Mouse (Mus musculus): ENCODE measurements around the gene St6galnac4. TPM values are rescaled to one million over a fixed set of nuclear protein-coding genes. Genes with fewer than 3 reads are reported as not detected.

Gene St6galnac4
- total RNA-seq, 2 experiments from 2014 or later = 26.0 to 37.5 TPM

GRCm38 (mm10) chr2:32644799-32645475, 58.0 kb downstream of the St6galnac4 start:
- ATAC-seq (replicated peaks; ENCODE audit: poor library complexity, severe bottlenecking) = no peak

- no peak for ATAC-seq (replicated peaks; ENCODE audit: poor library complexity, severe bottlenecking)
Observed at GRCm38 (mm10) chr2:32645647-32646046, 58.8 kb downstream of the St6galnac4 start.

- peak; percentile 74 for ATAC-seq (replicated peaks; ENCODE audit: poor library complexity, severe bottlenecking)
Observed at GRCm38 (mm10) chr2:32646379-32647056, 59.6 kb downstream of the St6galnac4 start, which contains the start of gene Eng. Gene Eng (plus strand): TSS chr2:32646595.

- ATAC-seq (replicated peaks; ENCODE audit: poor library complexity, severe bottlenecking) = no peak
Observed at GRCm38 (mm10) chr2:32647366-32647765, 60.5 kb downstream of the St6galnac4 start.

Other genes starting within 250 kb of the St6galnac4 start
- 80.5 and 92.0 TPM in 2 replicates for gene Ciz1, start 234.8 kb upstream of the St6galnac4 start, total RNA-seq (2014; fragmentation: Nextera tagmentation)
- 50.8 and 52.0 TPM in 2 replicates for gene Ciz1, start 234.8 kb upstream of the St6galnac4 start, total RNA-seq (2017)
- 0.85 TPM in 1 of 2 replicates, not detected in the other for gene Dnm1, start 233.8 kb upstream of the St6galnac4 start, total RNA-seq (2014; fragmentation: Nextera tagmentation)
- not detected in 2 replicates for gene Dnm1, start 233.8 kb upstream of the St6galnac4 start, total RNA-seq (2017)
- gene 1110008P14Rik, start 205.2 kb upstream of the St6galnac4 start, total RNA-seq (2014; fragmentation: Nextera tagmentation) = 11.7 and 20.7 TPM in 2 replicates
- 5.5 and 11.2 TPM in 2 replicates for gene 1110008P14Rik, start 205.2 kb upstream of the St6galnac4 start, total RNA-seq (2017)
- 24.8 and 50.9 TPM in 2 replicates for gene Lcn2, start 198.8 kb upstream of the St6galnac4 start, total RNA-seq (2014; fragmentation: Nextera tagmentation)
- gene Lcn2, start 198.8 kb upstream of the St6galnac4 start, total RNA-seq (2017) = 51.1 and 62.2 TPM in 2 replicates
- 17.8 and 32.2 TPM in 2 replicates for gene Ptges2, start 191.2 kb upstream of the St6galnac4 start, total RNA-seq (2014; fragmentation: Nextera tagmentation)
- gene Ptges2, start 191.2 kb upstream of the St6galnac4 start, total RNA-seq (2017) = 15.2 and 23.4 TPM in 2 replicates
- 3.7 and 4.6 TPM in 2 replicates for gene Naif1, start 136.6 kb upstream of the St6galnac4 start, total RNA-seq (2014; fragmentation: Nextera tagmentation)
- gene Naif1, start 136.6 kb upstream of the St6galnac4 start, total RNA-seq (2017) = 3.0 and 4.8 TPM in 2 replicates
- gene Slc25a25, start 135.7 kb upstream of the St6galnac4 start, total RNA-seq (2014; fragmentation: Nextera tagmentation) = 7.1 and 19.9 TPM in 2 replicates
- 8.1 and 14.6 TPM in 2 replicates for gene Slc25a25, start 135.7 kb upstream of the St6galnac4 start, total RNA-seq (2017)
- 2.4 and 3.8 TPM in 2 replicates for gene Fam102a, start 51.8 kb upstream of the St6galnac4 start, total RNA-seq (2014; fragmentation: Nextera tagmentation)
- gene Fam102a, start 51.8 kb upstream of the St6galnac4 start, total RNA-seq (2017) = 1.3 and 1.5 TPM in 2 replicates
- 93.4 and 126 TPM in 2 replicates for gene Dpm2, start 16.2 kb upstream of the St6galnac4 start, total RNA-seq (2014; fragmentation: Nextera tagmentation)
- 32.8 and 33.4 TPM in 2 replicates for gene Dpm2, start 16.2 kb upstream of the St6galnac4 start, total RNA-seq (2017)
- 1.8 TPM in 1 of 2 replicates, not detected in the other for gene Pip5kl1, start 12.3 kb upstream of the St6galnac4 start, total RNA-seq (2014; fragmentation: Nextera tagmentation)
- not detected in 2 replicates for gene Pip5kl1, start 12.3 kb upstream of the St6galnac4 start, total RNA-seq (2017)
- gene 9430097D07Rik, start 11.4 kb upstream of the St6galnac4 start, total RNA-seq (2014; fragmentation: Nextera tagmentation) = not detected in 2 replicates
- not detected in 2 replicates for gene 9430097D07Rik, start 11.4 kb upstream of the St6galnac4 start, total RNA-seq (2017)
- gene St6galnac6, start 12.6 kb downstream of the St6galnac4 start, total RNA-seq (2014; fragmentation: Nextera tagmentation) = 16.2 and 19.0 TPM in 2 replicates
- gene St6galnac6, start 12.6 kb downstream of the St6galnac4 start, total RNA-seq (2017) = 11.3 and 14.2 TPM in 2 replicates
- 3.4 TPM in 1 of 2 replicates, not detected in the other for gene Ak1, start 34.7 kb downstream of the St6galnac4 start, total RNA-seq (2014; fragmentation: Nextera tagmentation)
- 0.78 and 3.3 TPM in 2 replicates for gene Ak1, start 34.7 kb downstream of the St6galnac4 start, total RNA-seq (2017)
- 11.0 and 28.9 TPM in 2 replicates for gene Eng, start 59.5 kb downstream of the St6galnac4 start, total RNA-seq (2014; fragmentation: Nextera tagmentation)
- gene Eng, start 59.5 kb downstream of the St6galnac4 start, total RNA-seq (2017) = 4.0 and 6.0 TPM in 2 replicates
- 24.2 and 34.0 TPM in 2 replicates for gene Fpgs, start 117.0 kb downstream of the St6galnac4 start, total RNA-seq (2014; fragmentation: Nextera tagmentation)
- gene Fpgs, start 117.0 kb downstream of the St6galnac4 start, total RNA-seq (2017) = 19.0 and 20.7 TPM in 2 replicates
- gene Cdk9, start 126.0 kb downstream of the St6galnac4 start, total RNA-seq (2014; fragmentation: Nextera tagmentation) = 89.5 and 102 TPM in 2 replicates
- 44.8 and 54.3 TPM in 2 replicates for gene Cdk9, start 126.0 kb downstream of the St6galnac4 start, total RNA-seq (2017)
- 14.3 and 17.6 TPM in 2 replicates for gene Sh2d3c, start 134.0 kb downstream of the St6galnac4 start, total RNA-seq (2014; fragmentation: Nextera tagmentation)
- 11.2 and 12.7 TPM in 2 replicates for gene Sh2d3c, start 134.0 kb downstream of the St6galnac4 start, total RNA-seq (2017)
- not detected in 2 replicates for gene 6330409D20Rik, start 153.9 kb downstream of the St6galnac4 start, total RNA-seq (2014; fragmentation: Nextera tagmentation)
- gene 6330409D20Rik, start 153.9 kb downstream of the St6galnac4 start, total RNA-seq (2017) = not detected in 2 replicates
- gene Tor2a, start 170.1 kb downstream of the St6galnac4 start, total RNA-seq (2014; fragmentation: Nextera tagmentation) = 15.4 and 33.4 TPM in 2 replicates
- gene Tor2a, start 170.1 kb downstream of the St6galnac4 start, total RNA-seq (2017) = 19.0 and 28.7 TPM in 2 replicates
- 0.15 TPM in 1 of 2 replicates, not detected in the other for gene Ttc16, start 188.5 kb downstream of the St6galnac4 start, total RNA-seq (2014; fragmentation: Nextera tagmentation)
- 0.09 and 0.26 TPM in 2 replicates for gene Ttc16, start 188.5 kb downstream of the St6galnac4 start, total RNA-seq (2017)
- gene Ptrh1, start 188.7 kb downstream of the St6galnac4 start, total RNA-seq (2014; fragmentation: Nextera tagmentation) = 3.5 and 4.7 TPM in 2 replicates
- gene Ptrh1, start 188.7 kb downstream of the St6galnac4 start, total RNA-seq (2017) = 2.9 and 3.0 TPM in 2 replicates
- not detected in 2 replicates for gene Cfap157, start 197.3 kb downstream of the St6galnac4 start, total RNA-seq (2014; fragmentation: Nextera tagmentation)
- gene Cfap157, start 197.3 kb downstream of the St6galnac4 start, total RNA-seq (2017) = not detected in 2 replicates